Mouse (Mus musculus): Measurements from ENCODE around the gene Smad3. TPM values are rescaled to one million over a fixed set of nuclear protein-coding genes. Genes with fewer than 3 reads are reported as not detected.

The Smad3 gene
- polyA plus RNA-seq, 1 experiment from 2014 or later, result 13.2 TPM

DNA sequence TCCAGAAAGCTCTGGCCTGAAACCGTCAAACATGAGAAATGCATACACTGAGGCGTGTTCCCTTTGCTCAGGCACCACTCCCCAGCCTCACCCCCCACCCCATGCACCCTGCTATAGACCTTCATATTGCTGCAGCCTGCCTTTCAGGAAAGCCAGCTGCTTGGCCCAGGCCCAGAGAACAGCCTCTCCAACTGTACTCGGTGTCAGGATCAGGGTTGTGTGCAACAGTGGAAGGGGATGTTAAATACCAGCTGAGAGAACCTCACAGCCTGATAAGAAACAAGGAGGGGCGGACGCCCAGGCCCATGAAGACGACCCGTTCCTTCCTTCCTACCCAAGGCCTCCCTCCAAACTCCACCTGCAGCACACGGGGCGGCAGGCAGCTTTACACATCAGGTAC is 75.5 kb downstream of the Smad3 start:
- H3K27me3 ChIP-seq, result no peaks in the 10 kb centered on the region
- no peaks in the 10 kb centered on the region for H3K9me3 ChIP-seq
- 83% methylated on average over 9 of the region's 9 CpGs for WGBS
- H3K9ac ChIP-seq, result no peak overlapping the region
- peaks cover 4% of the 10 kb centered on the region; the same call in 1 of the 2 replicates for H3K4me1 ChIP-seq (replicated peaks)
- H3K4me3 ChIP-seq, result no peak overlapping the region
- H3K4me2 ChIP-seq, result no peak overlapping the region
- H3K36me3 ChIP-seq, result no peaks in the 10 kb centered on the region
- H3K27ac ChIP-seq (replicated peaks), result no peak overlapping the region
- ATAC-seq (ENCODE audit: low read depth), result no peak

DNA sequence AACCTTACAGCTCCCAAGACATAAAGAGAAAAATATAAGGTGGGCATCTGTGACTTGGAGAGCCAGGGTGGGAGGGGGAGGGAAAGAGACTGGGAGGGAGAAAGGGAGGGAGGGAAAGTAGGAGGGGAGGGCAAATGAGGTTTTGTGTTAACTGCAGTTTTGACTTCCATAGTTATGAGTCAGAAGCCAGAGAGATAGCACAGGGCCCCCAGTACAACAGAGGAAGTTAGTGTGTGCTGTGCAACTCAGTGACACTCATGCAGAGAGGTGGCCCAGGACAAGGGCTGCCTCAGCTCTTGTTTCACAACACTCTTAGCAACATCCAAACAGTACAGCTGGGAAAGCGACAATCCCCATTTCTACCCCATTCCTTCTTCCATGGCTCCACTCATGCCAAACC is 79.7 kb downstream of the Smad3 start:
- 94% methylated on average over 1 of the region's 1 CpGs for WGBS
- Histone ChIP-seq H3K9me3 (no peaks in the 10 kb centered on the region), H3K27me3 (no peaks in the 10 kb centered on the region), H3K4me3 (no peak overlapping the region), H3K27ac (replicated peaks) (no peak overlapping the region), H3K4me1 (replicated peaks) (peaks cover 7% of the 10 kb centered on the region; the same call in 1 of the 2 replicates), H3K4me2 (no peak overlapping the region), H3K9ac (no peak overlapping the region), H3K36me3 (no peaks in the 10 kb centered on the region)
- no peak for ATAC-seq (ENCODE audit: low read depth)

- Histone ChIP-seq H3K27ac (replicated peaks) (no peak overlapping the region), H3K4me1 (replicated peaks) (peaks cover 11% of the 10 kb centered on the region; the same call in 1 of the 2 replicates), H3K36me3 (no peaks in the 10 kb centered on the region), H3K9me3 (no peaks in the 10 kb centered on the region), H3K27me3 (no peaks in the 10 kb centered on the region), H3K4me3 (no peak overlapping the region), H3K4me2 (no peak overlapping the region), H3K9ac (no peak overlapping the region)
- no peak for ATAC-seq (ENCODE audit: low read depth)
- WGBS, result 57% methylated on average over 3 of the region's 3 CpGs
Measured at GRCm38 (mm10) chr9:63677621-63678020, 80.2 kb downstream of the Smad3 start.

DNA sequence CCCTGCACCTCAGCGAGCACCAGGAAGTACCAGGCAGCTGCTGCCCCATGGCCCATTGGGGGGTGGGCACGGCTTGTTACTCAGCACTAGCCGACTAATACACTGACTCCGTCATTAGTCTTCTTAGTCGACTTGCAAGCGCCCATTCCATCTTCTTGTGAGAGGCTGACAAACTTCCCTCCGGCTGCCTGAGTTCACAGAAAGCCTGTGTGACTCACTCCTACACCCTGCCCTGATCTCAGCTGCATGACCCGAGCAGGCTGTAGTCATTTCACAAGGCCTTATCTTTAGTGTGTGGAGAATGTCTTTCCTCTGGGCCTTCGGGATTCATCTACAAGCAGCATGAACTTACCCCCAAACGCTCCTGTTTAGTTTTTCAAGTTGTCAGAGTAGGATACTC is 83.2 kb downstream of the Smad3 start:
- Histone ChIP-seq H3K9me3 (no peaks in the 10 kb centered on the region; the same call in 1 of the 2 replicates), H3K27ac (replicated peaks) (no peak overlapping the region), H3K27me3 (no peaks in the 10 kb centered on the region), H3K4me3 (no peak overlapping the region), H3K9ac (no peak overlapping the region), H3K4me1 (replicated peaks) (peaks cover 13% of the 10 kb centered on the region; the same call in 1 of the 2 replicates), H3K36me3 (no peaks in the 10 kb centered on the region), H3K4me2 (no peak overlapping the region)
- WGBS, result 93% methylated on average over 10 of the region's 10 CpGs
- no peak for ATAC-seq (ENCODE audit: low read depth)

DNA sequence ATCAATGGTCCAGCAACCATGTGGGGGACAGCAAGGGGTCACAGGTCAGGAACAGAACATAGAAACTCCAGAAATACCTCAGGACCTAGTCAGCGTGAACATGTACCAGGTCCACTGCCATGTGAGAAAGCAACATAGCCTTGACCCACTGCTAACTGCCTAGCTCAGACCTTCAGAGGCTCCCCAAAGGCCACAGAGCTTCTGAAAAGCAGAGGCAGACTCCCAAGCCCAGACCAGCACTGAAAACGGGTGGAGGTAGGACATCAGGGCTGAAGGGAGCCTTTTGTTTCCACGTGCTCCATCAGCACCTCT is 84.3 kb downstream of the Smad3 start:
- H3K4me2 ChIP-seq, result no peak overlapping the region
- no peaks in the 10 kb centered on the region for H3K27me3 ChIP-seq
- no peaks in the 10 kb centered on the region; the same call in 1 of the 2 replicates for H3K9me3 ChIP-seq
- no peak overlapping the region for H3K4me3 ChIP-seq
- no peaks in the 10 kb centered on the region for H3K36me3 ChIP-seq
- 81% methylated on average over 3 of the region's 3 CpGs for WGBS
- peaks cover 20% of the 10 kb centered on the region for H3K4me1 ChIP-seq (replicated peaks)
- no peak overlapping the region for H3K27ac ChIP-seq (replicated peaks)
- ATAC-seq (ENCODE audit: low read depth), result no peak
- H3K9ac ChIP-seq, result no peak overlapping the region

GRCm38 (mm10) chr9:63672797-63673493 is 84.8 kb downstream of the Smad3 start:
- Histone ChIP-seq H3K27ac (replicated peaks) (no peak overlapping the region), H3K27me3 (no peaks in the 10 kb centered on the region), H3K9me3 (no peaks in the 10 kb centered on the region; the same call in 1 of the 2 replicates), H3K4me1 (replicated peaks) (peaks cover 25% of the 10 kb centered on the region), H3K9ac (no peak overlapping the region), H3K36me3 (no peaks in the 10 kb centered on the region), H3K4me3 (no peak overlapping the region), H3K4me2 (no peak overlapping the region)
- no peak for ATAC-seq (ENCODE audit: low read depth)
- 84% methylated on average over 8 of the region's 8 CpGs for WGBS

GRCm38 (mm10) chr9:63669816-63670215 is 88.0 kb downstream of the Smad3 start:
- Histone ChIP-seq H3K4me3 (no peak overlapping the region), H3K9ac (no peak overlapping the region), H3K36me3 (no peaks in the 10 kb centered on the region), H3K4me1 (replicated peaks) (peaks cover 57% of the 10 kb centered on the region), H3K27me3 (no peaks in the 10 kb centered on the region), H3K27ac (replicated peaks) (no peak overlapping the region), H3K9me3 (no peaks in the 10 kb centered on the region; the same call in 1 of the 2 replicates), H3K4me2 (no peak overlapping the region)
- ATAC-seq (ENCODE audit: low read depth), result no peak
- WGBS, result 95% methylated on average over 7 of the region's 7 CpGs

DNA sequence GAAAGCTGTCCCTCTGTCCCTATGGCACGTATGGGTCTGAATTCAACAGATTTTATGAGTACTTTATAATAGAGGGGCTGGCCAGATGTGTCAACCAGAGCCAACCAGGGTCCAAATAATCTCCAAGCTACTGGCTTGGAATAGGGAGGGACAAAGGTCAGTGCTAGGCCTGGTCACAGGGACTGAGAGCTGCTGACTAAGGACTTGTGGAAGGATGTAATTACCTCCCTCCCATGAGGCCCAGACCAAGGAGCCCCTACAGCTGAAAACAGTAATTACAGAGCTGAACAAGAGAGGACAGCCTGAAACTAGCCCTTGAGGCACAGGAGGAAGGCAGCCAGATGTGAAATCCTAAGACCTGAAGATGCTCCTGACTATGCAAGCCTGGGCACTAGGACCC is 89.2 kb downstream of the Smad3 start:
- Histone ChIP-seq H3K4me3 (no peak overlapping the region), H3K9ac (no peak overlapping the region), H3K4me2 (no peak overlapping the region), H3K36me3 (no peaks in the 10 kb centered on the region), H3K27ac (replicated peaks) (no peak overlapping the region), H3K9me3 (no peaks in the 10 kb centered on the region; the same call in 1 of the 2 replicates), H3K27me3 (no peaks in the 10 kb centered on the region), H3K4me1 (replicated peaks) (peaks cover 68% of the 10 kb centered on the region)
- ATAC-seq (ENCODE audit: low read depth), result no peak
- 64% methylated on average over 1 of the region's 1 CpGs for WGBS

DNA sequence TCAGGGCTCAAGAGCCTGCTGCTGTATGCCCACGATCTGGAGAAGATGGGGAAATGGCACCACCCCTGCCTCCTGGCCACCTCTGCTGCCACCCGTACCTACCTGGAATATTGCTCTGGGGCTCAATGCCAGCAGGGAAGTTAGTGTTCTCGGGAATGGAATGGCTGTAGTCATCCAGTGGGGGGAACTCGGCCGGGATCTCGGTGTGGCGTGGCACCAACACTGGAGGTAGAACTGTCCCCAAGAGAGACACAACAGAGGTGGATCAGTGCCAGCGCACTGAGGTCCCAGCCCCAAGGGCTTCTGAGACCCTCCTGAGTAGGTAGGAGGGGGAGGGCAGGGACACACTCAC is 90.4 kb downstream of the Smad3 start:
- Histone ChIP-seq H3K36me3 (no peaks in the 10 kb centered on the region), H3K27ac (replicated peaks) (peak overlapping the region; percentile 69), H3K27me3 (no peaks in the 10 kb centered on the region), H3K9ac (peak overlapping the region; percentile 31; the same call in 1 of the 2 replicates), H3K4me2 (no peak overlapping the region; the same call in 1 of the 2 replicates), H3K4me3 (no peak overlapping the region), H3K4me1 (replicated peaks) (peaks cover 59% of the 10 kb centered on the region), H3K9me3 (no peaks in the 10 kb centered on the region; the same call in 1 of the 2 replicates)
- WGBS, result 80% methylated on average over 8 of the region's 8 CpGs
- no peak for ATAC-seq (ENCODE audit: low read depth)

- Histone ChIP-seq H3K4me1 (replicated peaks) (peaks cover 59% of the 10 kb centered on the region), H3K36me3 (0 out of 2 replicates have a peak, but pooled peaks cover 4% of the 10 kb centered on the region), H3K4me3 (no peak overlapping the region), H3K27ac (replicated peaks) (peak overlapping the region; percentile 69), H3K9ac (peak overlapping the region; percentile 31; the same call in 1 of the 2 replicates), H3K4me2 (no peak overlapping the region; the same call in 1 of the 2 replicates), H3K9me3 (no peaks in the 10 kb centered on the region; the same call in 1 of the 2 replicates), H3K27me3 (no peaks in the 10 kb centered on the region)
- ATAC-seq (ENCODE audit: low read depth), result 0 out of 2 replicates have a peak, but pooled peaks have one; percentile 24
- WGBS, result 61% methylated on average over 18 of the region's 18 CpGs
Measured at GRCm38 (mm10) chr9:63666612-63667372, 91.0 kb downstream of the Smad3 start.

DNA sequence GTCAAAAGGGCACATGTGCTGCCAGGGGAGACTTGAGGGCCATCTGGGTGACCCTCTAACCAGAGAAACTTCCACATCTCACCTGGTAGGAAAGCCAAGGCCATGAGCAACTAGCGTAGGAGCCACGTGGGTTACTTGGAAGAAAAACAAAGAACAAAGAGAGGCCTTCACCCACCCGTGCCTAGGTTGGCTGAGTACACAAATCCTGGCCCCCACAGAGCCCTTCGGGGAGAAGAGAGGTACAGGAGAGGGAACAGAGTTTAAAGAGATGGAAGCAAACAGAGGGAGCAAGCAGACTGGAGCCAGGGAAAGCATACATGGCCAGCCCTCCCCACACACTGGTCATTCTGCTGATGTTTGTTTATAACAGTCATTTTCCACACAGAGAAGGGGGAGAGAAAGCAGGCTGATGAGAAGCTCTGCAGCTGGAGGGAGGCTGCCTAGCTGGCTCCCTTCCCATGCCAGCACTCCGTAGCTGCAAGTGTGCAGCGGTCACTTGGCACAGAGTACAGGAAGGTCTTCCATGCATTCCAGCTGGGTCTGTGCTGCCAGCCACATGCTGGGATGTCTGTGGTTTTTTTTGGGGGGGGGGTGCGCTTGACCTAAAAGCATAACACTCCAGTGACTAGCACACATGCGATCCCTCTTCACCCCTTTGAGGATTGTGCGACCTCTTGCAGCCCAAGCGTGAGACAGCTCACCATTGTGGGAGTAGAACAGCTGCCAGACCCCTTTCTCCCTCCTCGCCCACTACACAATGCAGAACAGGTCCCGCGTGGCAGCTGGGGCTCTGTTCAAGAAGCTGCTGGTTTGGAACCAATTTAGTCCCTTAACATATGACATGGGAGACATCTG is 92.8 kb downstream of the Smad3 start:
- Histone ChIP-seq H3K4me3 (no peak overlapping the region), H3K27ac (replicated peaks) (peak overlapping the region; percentile 69), H3K27me3 (no peaks in the 10 kb centered on the region), H3K36me3 (0 out of 2 replicates have a peak, but pooled peaks cover 5% of the 10 kb centered on the region), H3K9ac (no peak overlapping the region), H3K4me1 (replicated peaks) (peaks cover 59% of the 10 kb centered on the region), H3K4me2 (no peak overlapping the region), H3K9me3 (no peaks in the 10 kb centered on the region)
- 28% methylated on average over 13 of the region's 13 CpGs for WGBS
- peak; percentile 74 for ATAC-seq (ENCODE audit: low read depth)
